ENCODE assay signal across 18 mouse cellular contexts in the genomic region with DNA sequence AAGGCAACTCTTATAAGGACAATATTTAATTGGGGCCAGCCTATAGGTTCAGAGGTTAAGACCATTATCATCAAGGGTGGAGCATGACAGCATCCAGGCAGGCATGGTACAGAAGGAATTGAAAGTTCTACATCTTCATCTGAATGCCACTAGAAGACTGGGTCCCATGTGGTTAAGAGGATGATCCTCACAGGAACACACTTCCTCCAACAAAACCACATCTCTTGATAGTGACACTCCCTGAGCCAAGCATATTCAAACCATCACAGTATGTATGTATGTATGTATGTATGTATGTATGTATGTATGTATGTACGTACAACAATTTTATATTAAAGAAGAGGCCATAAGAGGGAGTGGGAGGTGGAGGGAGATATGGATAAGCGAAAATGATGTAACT. TPM values are rescaled to one million over a fixed set of nuclear protein-coding genes. Genes with fewer than 3 reads are reported as not detected.
"Had no signal": no experiment of that assay in that cellular context is flagged by ENCODE, and none has a peak within 500 bp of the region (broad histone marks: within the 10 kb centered on the region; RNA-seq: fewer than 3 reads in every experiment).

No protein-coding gene starts in this region.

- H3K27me3 ChIP-seq: neural tube, embryonic 12.5 days; neural tube, embryonic 13.5 days; neural tube, embryonic 15.5 days; stomach, embryonic 15.5 days had no signal

- H3K4me2 ChIP-seq: neural tube, embryonic 12.5 days; neural tube, embryonic 13.5 days; neural tube, embryonic 15.5 days; stomach, embryonic 15.5 days had no signal

- H3K4me3 ChIP-seq: neural tube, embryonic 12.5 days; neural tube, embryonic 13.5 days; neural tube, embryonic 15.5 days; stomach, embryonic 15.5 days had no signal

- H3K36me3 ChIP-seq: neural tube, embryonic 12.5 days; neural tube, embryonic 13.5 days; neural tube, embryonic 15.5 days; stomach, embryonic 15.5 days had no signal

- H3K27ac ChIP-seq: neural tube, embryonic 12.5 days; neural tube, embryonic 13.5 days; neural tube, embryonic 15.5 days; stomach, embryonic 15.5 days; stomach, postnatal 0 days had no signal

- H3K9me3 ChIP-seq: neural tube, embryonic 12.5 days; neural tube, embryonic 13.5 days; neural tube, embryonic 15.5 days; stomach, embryonic 15.5 days had no signal

- DNase-seq: retina, postnatal 1 day; right cerebral cortex, adult 18-20 months; right cerebral cortex, postnatal 14 days; right cerebral cortex, postnatal 25 days; right cerebral cortex, postnatal 4 days; spleen, adult 18-20 months; thymus, adult 18-20 months; thymus, adult 2 months; thymus, postnatal 14 days; thymus, postnatal 25 days; thymus, postnatal 36 days; thymus, postnatal 4 days had no signal

- H3K9ac ChIP-seq: neural tube, embryonic 12.5 days; neural tube, embryonic 13.5 days; neural tube, embryonic 15.5 days; stomach, embryonic 15.5 days had no signal

- H3K4me1 ChIP-seq: neural tube, embryonic 12.5 days; neural tube, embryonic 13.5 days; neural tube, embryonic 15.5 days; stomach, embryonic 15.5 days had no signal

RNA-seq across cellular contexts. Expression of gene Fam184a, which starts 25.7 kb away (rescaled TPM):
- total RNA-seq: neutrophil, adult 5-6 weeks had no signal
